Mouse (Mus musculus) embryonic facial prominence, embryonic 15.5 days (tissue): ENCODE measurements at regions not wholly inside any gene's neighbourhood (a gene's known extent, or its start where the extent isn't known, plus 50 kb on each side); places are given as distances from the start of the nearest gene placed in this dataset.

Experiments
- ATAC-seq: fragments of 200-750 bp; cut with Nextera tagmentation; 2 replicates; pipeline ENCODE4 v1.8.0; 2017; ENCODE audit warnings: low read depth, moderate TSS enrichment; ENCODE audit not compliant: insufficient number of reproducible peaks, low FRiP score, low TSS enrichment
- H3K27ac ChIP-seq: fragments of 300-500 bp; sonication (generic); replicated peaks from 2 replicates; pipeline ENCODE4 v1.5.1; 2015; ENCODE audit warnings: mild to moderate bottlenecking, inconsistent platforms
- H3K27me3 ChIP-seq: fragments of 300-500 bp; sonication (generic); 2 replicates; pipeline ENCODE4 v1.6.1; 2015; ENCODE audit warnings: inconsistent platforms
- H3K36me3 ChIP-seq: fragments of 300-500 bp; sonication (generic); 2 replicates; pipeline ENCODE4 v1.6.1; 2015; ENCODE audit warnings: mild to moderate bottlenecking, inconsistent platforms
- H3K4me1 ChIP-seq: fragments of 300-500 bp; sonication (generic); 2 replicates; pipeline ENCODE4 v1.6.1; 2015; ENCODE audit warnings: inconsistent platforms
- H3K4me2 ChIP-seq: fragments of 300-500 bp; sonication (generic); replicated peaks from 2 replicates; pipeline ENCODE4 v1.6.1; 2015; ENCODE audit warnings: mild to moderate bottlenecking, inconsistent platforms
- H3K4me3 ChIP-seq: fragments of 300-500 bp; sonication (generic); replicated peaks from 2 replicates; pipeline ENCODE4 v1.5.1; 2015; ENCODE audit warnings: mild to moderate bottlenecking, inconsistent platforms
- H3K9ac ChIP-seq: fragments of 300-500 bp; sonication (generic); 2 replicates; pipeline ENCODE4 v1.6.1; 2015; ENCODE audit warnings: inconsistent platforms
- H3K9me3 ChIP-seq: fragments of 300-500 bp; sonication (generic); replicated peaks from 2 replicates; pipeline ENCODE4 v1.6.1; 2016; ENCODE audit warnings: inconsistent platforms
- WGBS: fragments of 180-500 bp; shearing (Covaris S2); methylation state at CpG from one replicate; pipeline ENCODE4 v1.1.7; 2015; 5-methylcytosine and 5-hydroxymethylcytosine counted together

GRCm38 (mm10) chr15:96827931-96828330 is 128.4 kb upstream of the Slc38a2 start:
- 73% methylated on average over 8 of the region's 8 CpGs for WGBS
- no peaks in the 10 kb centered on the region for H3K9me3 ChIP-seq
- H3K4me3 ChIP-seq = no peak overlapping the region
- H3K4me1 ChIP-seq = 0 out of 2 replicates have a peak, but pooled peaks cover 2% of the 10 kb centered on the region
- H3K27ac ChIP-seq = no peak overlapping the region
- H3K36me3 ChIP-seq = no peaks in the 10 kb centered on the region
- H3K4me2 ChIP-seq = no peak overlapping the region
- ATAC-seq = no peak
- H3K27me3 ChIP-seq = no peaks in the 10 kb centered on the region
- H3K9ac ChIP-seq = no peak overlapping the region

- Histone ChIP-seq H3K27ac (no peak overlapping the region), H3K9ac (no peak overlapping the region), H3K4me2 (no peak overlapping the region), H3K36me3 (no peaks in the 10 kb centered on the region), H3K27me3 (no peaks in the 10 kb centered on the region), H3K4me3 (no peak overlapping the region), H3K9me3 (no peaks in the 10 kb centered on the region), H3K4me1 (no peaks in the 10 kb centered on the region)
- 76% methylated on average over 7 of the region's 7 CpGs for WGBS
- ATAC-seq = no peak
Observed at GRCm38 (mm10) chr15:96818435-96818834, 118.9 kb upstream of the Slc38a2 start.

DNA sequence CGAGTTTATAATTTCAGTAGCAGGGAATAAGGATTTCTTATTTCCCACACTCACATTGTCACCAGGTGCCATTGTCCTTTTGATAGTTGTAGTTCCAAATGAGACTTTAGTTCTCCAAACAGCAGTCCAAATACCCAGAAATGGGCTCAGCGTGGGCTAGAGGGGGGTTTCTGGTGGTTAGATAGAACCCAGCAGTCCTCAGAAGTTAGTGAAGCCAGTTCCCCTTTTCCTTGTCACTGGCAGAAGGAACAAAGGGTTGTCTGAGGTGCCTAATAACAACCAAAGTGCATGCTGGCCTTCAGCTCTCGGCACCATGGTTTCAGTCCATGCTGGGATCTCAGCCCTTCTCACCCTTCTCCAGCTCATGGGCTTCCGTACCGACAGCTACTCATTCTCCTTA is 118.1 kb upstream of the Slc38a2 start:
- no peaks in the 10 kb centered on the region for H3K4me1 ChIP-seq
- H3K27ac ChIP-seq = no peak overlapping the region
- no peak overlapping the region for H3K9ac ChIP-seq
- no peak overlapping the region for H3K4me3 ChIP-seq
- no peak overlapping the region for H3K4me2 ChIP-seq
- H3K27me3 ChIP-seq = no peaks in the 10 kb centered on the region
- ATAC-seq = no peak
- 81% methylated on average over 5 of the region's 5 CpGs for WGBS
- no peaks in the 10 kb centered on the region for H3K9me3 ChIP-seq
- H3K36me3 ChIP-seq = no peaks in the 10 kb centered on the region

- no peaks in the 10 kb centered on the region for H3K36me3 ChIP-seq
- no peaks in the 10 kb centered on the region for H3K4me1 ChIP-seq
- WGBS = 59% methylated on average over 5 of the region's 5 CpGs
- no peak overlapping the region for H3K4me2 ChIP-seq
- H3K27me3 ChIP-seq = no peaks in the 10 kb centered on the region
- no peak overlapping the region for H3K27ac ChIP-seq
- no peak for ATAC-seq
- no peak overlapping the region for H3K9ac ChIP-seq
- no peak overlapping the region for H3K4me3 ChIP-seq
- no peaks in the 10 kb centered on the region for H3K9me3 ChIP-seq
Observed at GRCm38 (mm10) chr15:96816997-96817570, 117.6 kb upstream of the Slc38a2 start.

GRCm38 (mm10) chr15:96813472-96813871 is 113.9 kb upstream of the Slc38a2 start:
- Histone ChIP-seq H3K9ac (no peak overlapping the region), H3K4me1 (no peaks in the 10 kb centered on the region), H3K4me2 (no peak overlapping the region), H3K36me3 (no peaks in the 10 kb centered on the region), H3K4me3 (no peak overlapping the region), H3K9me3 (0 out of 2 replicates have a peak, but pooled peaks cover 5% of the 10 kb centered on the region), H3K27me3 (no peaks in the 10 kb centered on the region), H3K27ac (no peak overlapping the region)
- no peak for ATAC-seq
- 79% methylated on average over 2 of the region's 2 CpGs for WGBS

- 55% methylated on average over 1 of the region's 1 CpGs for WGBS
- no peak overlapping the region for H3K4me2 ChIP-seq
- no peak overlapping the region for H3K27ac ChIP-seq
- H3K4me3 ChIP-seq = no peak overlapping the region
- ATAC-seq = no peak
- no peak overlapping the region for H3K9ac ChIP-seq
- no peaks in the 10 kb centered on the region for H3K9me3 ChIP-seq
- no peaks in the 10 kb centered on the region for H3K27me3 ChIP-seq
- no peaks in the 10 kb centered on the region for H3K4me1 ChIP-seq
- no peaks in the 10 kb centered on the region for H3K36me3 ChIP-seq
Observed at GRCm38 (mm10) chr15:96802729-96803053, 103.2 kb upstream of the Slc38a2 start.

GRCm38 (mm10) chr15:96802034-96802728 is 102.7 kb upstream of the Slc38a2 start:
- Histone ChIP-seq H3K27me3 (no peaks in the 10 kb centered on the region), H3K36me3 (no peaks in the 10 kb centered on the region), H3K4me1 (no peaks in the 10 kb centered on the region), H3K27ac (no peak overlapping the region), H3K4me2 (no peak overlapping the region), H3K4me3 (no peak overlapping the region), H3K9ac (no peak overlapping the region), H3K9me3 (no peaks in the 10 kb centered on the region)
- WGBS = 65% methylated on average over 9 of the region's 9 CpGs
- no peak for ATAC-seq

DNA sequence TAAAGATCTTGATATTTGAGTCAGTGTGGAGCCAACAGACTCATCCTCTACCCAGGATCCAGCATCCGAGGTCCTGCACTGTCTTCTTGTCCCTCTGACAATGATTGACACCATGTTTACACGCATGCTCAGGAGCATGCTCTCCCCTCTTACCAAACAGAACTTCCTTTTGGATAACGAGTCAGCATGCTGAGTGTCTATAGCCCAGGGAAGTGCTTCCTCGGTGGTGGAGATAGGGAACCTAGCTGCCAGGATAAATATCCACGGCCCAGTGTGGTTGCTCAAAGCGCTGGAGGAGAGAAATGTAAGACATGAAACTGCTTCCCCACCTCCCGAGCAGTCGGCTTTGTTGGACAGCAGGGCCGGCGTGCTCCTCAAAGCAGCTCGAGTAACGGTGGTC is 99.7 kb upstream of the Slc38a2 start:
- no peak for ATAC-seq
- no peak overlapping the region for H3K4me3 ChIP-seq
- WGBS = 59% methylated on average over 12 of the region's 12 CpGs

GRCm38 (mm10) chr15:96797615-96798270 is 98.2 kb upstream of the Slc38a2 start:
- H3K27ac ChIP-seq = peak overlapping the region; percentile 66; the same call in 1 of the 2 replicates
- no peak for ATAC-seq
- no peak overlapping the region for H3K4me2 ChIP-seq
- WGBS = 43% methylated on average over 4 of the region's 4 CpGs
- H3K36me3 ChIP-seq = no peaks in the 10 kb centered on the region
- no peaks in the 10 kb centered on the region for H3K4me1 ChIP-seq
- no peak overlapping the region for H3K4me3 ChIP-seq
- H3K27me3 ChIP-seq = no peaks in the 10 kb centered on the region
- H3K9me3 ChIP-seq = no peaks in the 10 kb centered on the region
- no peak overlapping the region for H3K9ac ChIP-seq

More for the DNA sequence above, 99.7 kb upstream of the Slc38a2 start:
- Histone ChIP-seq H3K27ac (no peak overlapping the region), H3K4me1 (no peaks in the 10 kb centered on the region), H3K36me3 (no peaks in the 10 kb centered on the region), H3K4me2 (no peak overlapping the region), H3K9ac (no peak overlapping the region), H3K9me3 (no peaks in the 10 kb centered on the region), H3K27me3 (no peaks in the 10 kb centered on the region)

GRCm38 (mm10) chr15:96794177-96794719 is 94.7 kb upstream of the Slc38a2 start:
- no peaks in the 10 kb centered on the region for H3K4me1 ChIP-seq
- no peak overlapping the region for H3K9ac ChIP-seq
- no peaks in the 10 kb centered on the region for H3K36me3 ChIP-seq
- no peaks in the 10 kb centered on the region for H3K27me3 ChIP-seq
- no peaks in the 10 kb centered on the region for H3K9me3 ChIP-seq
- no peak overlapping the region for H3K4me2 ChIP-seq
- no peak for ATAC-seq
- H3K27ac ChIP-seq = no peak overlapping the region
- no peak overlapping the region for H3K4me3 ChIP-seq
- WGBS = 89% methylated on average over 6 of the region's 6 CpGs

GRCm38 (mm10) chr15:96793251-96793650 is 93.7 kb upstream of the Slc38a2 start:
- 97% methylated on average over 15 of the region's 15 CpGs for WGBS
- H3K27me3 ChIP-seq = no peaks in the 10 kb centered on the region
- H3K4me2 ChIP-seq = no peak overlapping the region
- no peak overlapping the region for H3K9ac ChIP-seq
- H3K4me1 ChIP-seq = no peaks in the 10 kb centered on the region
- no peak overlapping the region for H3K4me3 ChIP-seq
- no peaks in the 10 kb centered on the region for H3K9me3 ChIP-seq
- no peaks in the 10 kb centered on the region for H3K36me3 ChIP-seq
- no peak overlapping the region for H3K27ac ChIP-seq
- no peak for ATAC-seq
